Mouse (Mus musculus) testis, adult 2 months (tissue): ENCODE data around the gene Ess2.

ENCODE experiments used
- CTCF ChIP-seq: fragments of 200-500 bp; IDR thresholded peaks from 2 replicates; pipeline ENCODE4 v1.5.1; 2012; ENCODE audit warnings: low read depth, mild to moderate bottlenecking, inconsistent platforms, low read length, moderate library complexity; ENCODE audit not compliant: control insufficient read depth, insufficient read depth, insufficient replicate concordance
- POLR2A ChIP-seq: fragments of 200-500 bp; IDR thresholded peaks from 2 replicates; pipeline ENCODE4 v1.6.1; 2012; ENCODE audit warnings: low read depth, mild to moderate bottlenecking, inconsistent platforms, low read length, moderate library complexity; ENCODE audit not compliant: control insufficient read depth

GRCm38 (mm10) chr16:17882196-17882595 is 29.0 kb downstream of the Ess2 start:
- no peak for TF ChIP-seq CTCF
- TF ChIP-seq POLR2A = no peak
